Mouse (Mus musculus): Measurements from ENCODE around the gene Amph.
A peak's percentile ranks its signal among the peaks of the same experiment; 100 is the strongest.
"Not testable (repeated sequence)": the region's sequence is repeated elsewhere in the genome, so short reads cannot be mapped to it uniquely, and the experiment has no call there.

Gene Amph

DNA sequence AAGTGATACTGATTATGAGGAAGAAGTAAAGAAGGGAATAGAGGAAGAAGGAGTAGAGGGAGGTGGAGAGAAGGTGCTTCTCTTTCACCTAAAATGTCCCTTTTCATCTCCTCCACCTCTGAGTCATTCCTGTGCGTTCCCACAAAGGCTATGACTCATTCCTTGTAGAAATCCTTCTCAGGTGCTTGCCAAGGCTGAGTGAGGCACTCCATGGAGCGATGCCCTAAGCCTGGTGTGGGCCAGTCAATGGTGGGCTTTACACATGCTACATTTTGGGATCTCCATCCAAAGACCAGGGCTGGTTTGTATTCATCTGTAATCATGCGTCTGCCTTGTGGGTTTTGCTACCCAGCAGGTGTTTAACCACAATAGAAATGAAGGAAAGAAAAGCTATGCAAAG is 78.9 kb downstream of the Amph start:
- DNase-seq, result peak; percentile 43

DNA sequence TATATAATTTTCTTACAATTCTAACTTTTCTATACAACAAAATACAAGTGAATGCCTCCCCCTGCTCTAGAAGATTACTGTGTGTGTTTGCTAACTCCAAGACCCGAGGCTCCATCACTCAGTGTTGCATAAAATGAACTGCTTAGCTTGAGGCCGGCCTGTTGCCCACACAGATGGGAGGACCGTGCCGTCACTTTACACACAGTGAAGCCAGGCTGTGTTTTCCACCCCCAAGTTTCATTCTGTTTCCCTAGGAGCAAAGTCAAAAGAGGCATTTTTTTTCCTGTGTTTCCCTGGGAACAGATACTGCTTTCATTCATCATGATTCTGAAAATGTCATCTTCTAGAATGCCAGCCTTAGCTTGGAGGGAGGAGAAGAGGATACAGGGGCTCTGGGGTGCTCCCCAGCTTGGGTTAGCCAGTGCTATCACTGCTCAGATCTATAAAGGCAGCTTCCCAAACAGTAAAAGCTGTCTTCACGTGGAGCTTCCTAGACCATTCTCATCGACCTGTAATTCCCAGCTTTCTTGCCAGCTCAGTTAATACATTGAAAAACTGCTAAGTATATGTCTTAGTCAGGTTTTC is 79.9 kb downstream of the Amph start:
- peak; percentile 54 for DNase-seq

DNA sequence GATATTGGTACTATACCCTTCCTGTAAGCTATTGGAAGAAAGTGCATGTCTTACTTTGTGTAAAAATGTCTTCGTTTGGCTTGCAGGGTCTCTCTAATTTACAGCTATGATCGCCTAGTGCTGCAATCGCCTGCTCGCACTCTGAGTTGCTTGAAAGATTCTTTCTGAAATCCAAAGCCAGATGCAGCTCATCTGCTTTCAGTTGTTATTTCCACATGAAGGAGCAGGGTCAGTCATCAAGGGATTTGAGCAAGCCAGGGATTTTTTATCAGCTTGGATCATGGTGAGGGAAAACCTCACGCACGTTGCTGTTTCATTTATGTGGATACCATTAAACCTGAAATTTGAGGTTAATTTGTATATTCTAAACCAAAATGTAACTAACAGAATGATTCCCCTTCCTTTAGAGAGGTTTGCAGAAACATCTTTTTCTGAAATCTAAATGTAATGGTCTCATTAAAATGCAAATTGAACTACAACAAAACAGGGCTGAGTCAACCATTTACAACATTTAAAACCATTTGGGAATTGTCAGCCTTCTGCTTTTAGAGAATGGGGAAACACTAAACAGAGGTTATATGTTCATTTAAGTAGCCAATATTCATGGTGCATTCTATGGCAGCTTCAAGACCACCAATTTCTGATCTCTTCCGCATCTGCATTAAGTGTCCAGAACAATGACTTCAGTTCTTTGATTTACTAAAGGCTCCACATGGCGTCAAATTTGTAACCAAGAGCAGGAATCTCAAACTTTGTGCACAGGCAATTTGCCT is 84.1 kb downstream of the Amph start:
- no peak for DNase-seq

DNA sequence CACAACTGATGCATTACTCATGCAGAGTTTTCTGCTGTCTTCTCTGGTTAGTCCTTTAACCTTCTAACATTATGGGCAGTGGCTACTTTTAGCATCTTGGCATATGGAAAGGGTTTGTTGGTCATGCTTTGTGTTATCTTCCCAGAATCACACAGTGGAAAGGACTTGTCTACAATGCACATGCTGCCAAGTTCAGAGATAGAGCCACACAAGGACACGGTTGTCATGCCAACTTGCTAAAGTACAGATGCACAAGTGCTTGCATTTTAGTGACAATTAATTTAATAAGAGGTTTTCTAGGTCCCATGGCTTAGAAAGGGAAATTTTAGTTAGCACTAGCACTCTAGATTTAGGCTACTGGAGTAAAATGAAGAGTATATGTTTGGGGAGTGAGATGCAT is 104.1 kb downstream of the Amph start:
- no peak for DNase-seq

DNA sequence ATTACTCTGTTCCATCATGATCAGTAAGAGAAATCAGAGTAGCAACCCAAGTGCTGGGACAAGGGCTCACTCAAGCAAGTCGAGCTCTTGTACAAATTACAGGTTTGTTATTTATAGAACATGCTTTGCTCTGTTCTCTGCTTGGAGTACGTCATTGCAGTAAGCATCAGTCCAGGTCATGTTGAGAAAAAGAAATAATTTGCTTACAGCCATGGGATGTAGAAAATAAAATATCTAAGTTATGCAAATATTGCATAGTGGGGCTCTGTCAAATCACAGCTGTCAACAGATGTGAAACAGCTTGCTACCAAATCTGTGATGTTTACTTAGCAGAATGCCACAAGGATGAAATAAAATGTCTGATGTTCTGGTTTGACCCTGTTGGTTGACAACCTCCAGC is 106.5 kb downstream of the Amph start:
- no peak for DNase-seq

DNA sequence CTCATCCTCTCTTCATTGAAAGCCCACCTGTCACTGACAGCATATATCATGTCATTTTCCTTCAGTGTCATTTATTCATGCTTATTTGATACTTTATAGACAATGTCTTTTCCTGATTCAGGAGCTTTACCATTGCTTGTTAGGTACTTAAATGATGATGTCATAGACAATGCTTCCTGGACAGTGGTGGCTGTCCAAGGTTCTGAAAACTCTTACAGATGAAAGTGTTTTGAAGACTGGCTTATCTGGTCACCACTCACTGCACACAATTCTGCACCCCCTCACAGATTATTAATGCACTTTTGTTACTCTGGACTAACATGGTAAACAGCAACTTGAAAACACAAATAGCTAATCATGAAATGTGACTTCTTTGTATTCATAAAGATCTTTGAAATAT is 124.3 kb downstream of the Amph start:
- no peak for DNase-seq

DNA sequence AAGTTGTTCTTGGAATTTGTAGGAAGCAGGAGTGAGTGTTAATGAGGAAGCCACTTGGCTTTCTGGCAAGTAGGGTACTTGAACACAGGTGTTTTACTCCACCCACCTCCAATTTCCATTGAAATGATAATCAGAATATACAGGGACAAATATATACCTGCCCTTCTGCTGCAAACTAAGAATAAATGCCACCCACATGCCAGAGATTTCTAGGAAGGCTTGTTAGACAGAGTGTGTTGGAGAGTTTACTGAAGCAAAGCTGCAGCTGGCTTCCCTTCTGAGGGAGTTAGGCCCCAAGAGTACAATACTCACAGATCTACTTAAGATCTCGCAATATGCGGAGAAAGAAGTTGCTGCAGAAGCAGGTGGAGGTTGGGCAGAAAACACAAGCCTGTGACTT is 129.4 kb downstream of the Amph start:
- DNase-seq, result no peak

DNA sequence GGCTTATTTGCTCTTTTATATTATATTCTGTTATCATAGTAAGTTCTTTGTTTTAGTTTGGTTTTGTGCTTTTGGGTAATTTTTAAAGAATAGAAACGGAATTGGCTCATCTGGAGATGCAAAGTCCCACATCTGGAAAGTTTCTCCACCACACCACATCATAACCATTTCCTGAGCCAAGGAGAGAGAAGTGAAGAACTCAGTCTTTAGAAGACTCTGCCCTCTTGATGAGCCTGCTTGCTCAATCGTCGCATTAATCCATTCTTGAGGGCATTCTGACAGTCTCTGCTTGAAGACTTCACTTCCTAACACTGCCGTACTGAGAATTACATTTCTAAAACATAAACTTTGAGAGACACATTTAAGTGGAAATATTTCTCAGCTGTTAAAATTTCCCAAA is 133.9 kb downstream of the Amph start:
- no peak for DNase-seq

DNA sequence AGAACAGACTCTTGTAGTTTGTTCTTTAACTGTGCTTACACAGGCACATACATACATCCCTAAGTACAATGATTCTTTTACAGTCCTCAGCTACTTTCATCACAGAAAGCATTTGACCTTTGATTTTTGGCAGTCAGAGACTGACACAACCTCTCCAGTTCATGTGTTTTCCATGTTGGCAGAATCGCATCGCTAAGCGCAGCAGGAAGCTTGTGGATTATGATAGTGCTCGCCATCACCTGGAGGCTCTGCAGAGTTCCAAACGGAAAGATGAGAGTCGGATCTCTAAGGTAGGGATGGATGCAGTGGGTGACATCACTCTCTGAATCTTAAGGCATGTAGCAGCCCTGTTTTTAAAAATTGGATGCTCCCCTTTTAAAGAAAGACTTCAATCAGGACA is 146.6 kb downstream of the Amph start:
- peak; percentile 22 for DNase-seq

DNA sequence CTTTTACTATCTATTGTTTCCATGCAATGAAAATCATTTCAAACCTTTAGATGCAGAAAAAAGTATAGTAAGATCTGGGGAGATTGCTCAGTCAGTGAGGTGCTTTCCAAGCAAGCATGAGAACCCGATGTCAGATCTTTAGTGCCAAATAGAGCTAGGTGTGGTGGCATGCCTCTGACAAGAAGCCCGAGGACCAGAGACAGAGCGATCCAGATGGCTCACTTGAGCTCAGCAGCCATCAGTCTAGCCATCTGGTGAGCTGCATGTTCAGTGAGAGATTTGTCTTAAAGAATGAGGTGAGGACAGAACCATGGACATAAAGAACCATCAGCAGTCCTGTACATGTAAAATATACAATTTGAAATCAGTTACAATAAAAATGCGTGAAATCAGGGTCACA is 149.1 kb downstream of the Amph start:
- peak; percentile 61 for DNase-seq

DNA sequence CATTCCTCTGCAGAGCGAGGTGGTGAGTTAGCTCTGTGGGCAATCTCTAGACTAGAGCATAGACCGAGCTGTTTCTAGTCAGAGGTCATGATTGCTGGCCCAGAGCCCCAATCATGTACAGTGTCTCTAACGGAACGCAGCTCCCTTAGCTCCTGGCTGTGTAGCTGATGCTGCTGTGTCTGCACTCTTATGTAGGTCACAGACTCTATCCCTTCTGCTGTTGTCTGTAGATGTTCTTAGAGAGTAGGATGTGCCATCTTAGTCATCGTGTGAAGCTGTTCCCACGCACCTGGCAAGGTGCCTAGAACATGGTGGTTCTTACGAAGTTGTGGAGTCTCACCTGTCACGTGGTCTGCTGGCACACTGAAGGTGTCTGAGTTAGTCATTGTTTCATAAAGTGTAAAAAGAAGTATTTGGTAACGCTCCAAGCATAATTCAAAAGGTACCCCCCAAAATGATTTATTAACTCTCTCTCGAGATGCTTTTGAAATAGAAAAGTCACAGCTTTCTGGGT is 153.9 kb downstream of the Amph start:
- peak; percentile 12 for DNase-seq

DNA sequence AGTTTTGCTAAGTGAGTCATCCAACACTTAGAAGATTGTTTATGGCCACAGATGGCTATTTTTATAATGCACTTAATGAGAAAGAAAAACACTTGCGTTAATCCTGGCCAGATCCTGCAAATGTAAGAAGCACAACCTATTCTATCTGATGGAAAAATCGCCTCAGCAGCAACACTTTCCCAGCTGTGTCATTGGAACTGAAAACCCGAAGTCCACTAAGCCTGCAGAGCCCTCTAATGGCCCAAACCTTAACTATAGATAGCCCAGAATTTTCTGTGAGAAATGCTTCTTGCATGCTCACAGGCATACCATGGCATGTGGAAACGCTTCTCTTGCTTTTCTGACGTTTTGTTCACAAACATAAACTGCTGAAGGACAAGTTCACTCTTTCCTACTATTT is 158.4 kb downstream of the Amph start:
- DNase-seq, result peak; percentile 16

DNA sequence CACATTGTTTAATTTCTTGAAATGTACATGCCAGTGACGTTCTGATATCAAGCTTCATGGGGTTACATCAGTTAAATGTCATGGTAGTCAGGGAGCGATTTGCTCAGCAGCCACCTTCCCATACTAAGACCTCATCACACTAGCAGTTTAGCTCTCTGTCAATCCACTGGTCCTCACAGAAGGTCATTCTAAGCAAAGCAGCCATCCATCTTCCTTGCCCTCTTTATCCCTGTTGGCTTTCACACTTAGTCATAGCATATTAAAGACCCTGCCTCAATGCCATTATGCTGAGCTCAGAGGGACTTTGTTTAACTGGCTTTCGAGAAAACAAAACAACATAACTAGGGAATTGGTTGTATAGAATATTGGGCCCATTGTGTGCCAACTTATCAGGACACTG is 161.3 kb downstream of the Amph start:
- DNase-seq, result no peak

DNA sequence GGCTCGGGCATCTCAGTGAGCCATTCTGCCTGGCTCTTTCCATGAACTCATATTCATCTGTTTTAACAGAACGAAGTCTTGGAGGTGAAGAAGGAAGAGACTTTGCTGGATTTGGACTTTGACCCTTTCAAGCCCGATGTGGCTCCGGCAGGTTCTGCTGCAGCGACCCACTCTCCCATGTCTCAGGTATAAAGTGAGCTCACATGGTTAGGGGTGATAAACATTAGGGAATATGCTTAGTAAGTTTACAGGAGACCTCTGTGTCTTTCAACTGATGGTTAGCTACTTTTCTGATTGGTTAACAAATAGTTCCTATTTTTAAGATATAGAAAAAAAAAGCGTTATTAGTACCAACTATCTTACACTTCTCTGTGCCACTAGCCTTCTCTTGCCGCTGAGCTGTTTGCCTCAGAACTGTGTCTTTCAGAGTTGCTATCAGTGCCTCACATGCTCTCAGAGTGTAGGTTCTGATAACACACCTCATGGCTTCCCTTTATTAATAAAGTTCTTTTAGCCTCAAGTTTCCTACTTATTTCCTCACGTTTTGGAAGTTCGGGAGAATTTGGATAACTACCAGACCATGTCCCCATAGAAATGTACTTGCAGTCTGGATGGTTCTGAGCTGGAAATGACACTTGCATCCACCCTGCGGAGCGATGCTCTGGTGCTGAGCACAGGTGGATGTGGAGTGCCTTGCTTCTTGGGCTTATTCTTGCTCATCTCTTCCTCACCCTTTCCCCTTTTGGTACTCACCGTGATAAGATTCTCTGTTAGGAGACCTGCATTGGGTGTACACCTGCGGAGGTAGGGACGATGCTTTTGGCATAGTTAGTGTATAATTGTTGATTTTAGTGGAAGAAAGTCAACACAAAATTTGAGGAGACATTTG is 165.3 kb downstream of the Amph start:
- no peak for DNase-seq

DNA sequence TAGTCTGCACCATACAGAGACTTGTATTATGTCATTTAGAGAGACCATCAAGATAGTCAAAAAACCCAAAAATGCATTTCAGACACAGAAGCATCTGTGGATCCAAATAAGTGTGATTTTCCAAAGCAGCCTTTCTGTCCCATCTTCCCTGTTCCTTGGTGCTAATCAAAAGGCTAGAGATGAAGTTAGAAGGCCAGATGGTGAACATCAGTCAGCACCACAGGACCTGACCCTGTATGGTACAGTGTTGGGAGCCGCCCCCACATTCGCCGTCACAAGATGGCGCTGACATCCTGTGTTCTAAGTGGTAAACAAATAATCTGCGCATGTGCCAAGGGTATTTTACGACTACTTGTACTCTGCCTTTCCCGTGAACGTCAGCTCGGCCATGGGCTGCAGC is 166.8 kb downstream of the Amph start:
- DNase-seq, result not testable (repeated sequence)

DNA sequence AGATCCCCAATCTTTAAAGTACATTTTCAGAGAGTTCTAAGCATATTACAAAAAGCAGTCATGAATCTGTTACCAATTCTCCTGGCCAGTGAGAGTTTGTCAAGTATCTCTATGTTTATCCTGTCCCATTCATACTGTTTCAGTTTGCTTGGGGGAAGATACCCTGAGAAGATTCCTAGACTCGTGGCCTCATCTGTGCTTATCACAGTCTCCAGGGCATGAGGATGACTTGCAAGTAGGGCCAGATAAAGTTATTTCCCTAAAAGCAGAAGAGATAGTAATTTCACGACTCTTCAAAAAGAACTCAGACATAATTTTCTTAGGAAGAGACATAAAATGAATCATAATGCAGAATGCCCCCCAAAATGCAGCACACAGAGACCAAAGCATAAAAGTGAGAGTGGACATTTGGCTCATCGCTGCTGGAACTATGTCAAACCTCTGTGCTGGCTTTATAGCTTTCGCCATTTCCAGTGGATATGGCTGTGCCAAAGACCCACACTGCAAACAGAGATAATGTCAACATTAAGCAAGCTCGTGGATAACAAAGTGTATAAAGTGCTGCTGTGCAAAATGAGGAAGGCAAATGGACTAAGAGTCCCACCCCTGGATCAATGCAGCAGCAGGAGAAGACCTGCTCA is 179.0 kb downstream of the Amph start:
- no peak for DNase-seq

DNA sequence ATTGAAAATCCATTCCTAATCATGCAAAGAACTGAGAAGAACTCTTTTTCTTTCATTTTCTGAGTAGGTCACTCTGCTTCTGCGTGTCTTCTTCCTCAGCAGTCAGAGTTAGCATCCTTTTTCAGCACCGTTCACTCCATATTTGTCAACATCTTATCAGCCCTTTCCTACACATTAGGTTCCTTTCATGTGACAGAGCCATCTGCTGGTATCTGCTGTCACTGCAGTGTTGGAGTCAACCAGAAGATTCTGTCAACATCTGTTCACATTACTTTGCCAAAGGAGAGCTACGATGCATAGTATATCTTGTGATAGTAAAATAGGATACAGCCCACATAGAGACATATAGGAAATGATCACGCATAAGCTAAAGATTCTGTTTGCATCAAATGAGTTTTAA is 185.8 kb downstream of the Amph start:
- DNase-seq, result peak; percentile 34

DNA sequence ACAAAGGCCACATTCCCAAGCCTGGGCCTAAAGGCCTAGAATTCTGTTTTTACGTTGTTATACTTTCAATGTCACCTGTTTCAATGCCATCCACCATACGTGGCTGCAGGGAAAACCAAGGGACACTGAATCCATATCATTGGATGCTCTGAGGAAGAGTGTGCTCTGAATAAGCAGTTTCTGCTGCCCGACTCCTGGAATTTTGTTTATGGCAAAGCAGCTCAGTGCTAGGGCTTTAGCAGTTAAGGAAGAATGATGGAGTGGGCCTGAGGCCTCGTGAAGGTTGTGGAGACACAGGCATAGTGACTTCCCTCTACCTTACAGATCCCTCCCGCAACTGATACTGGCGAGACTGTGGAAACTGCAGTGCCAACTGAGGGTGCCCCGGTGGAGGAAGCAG is 189.2 kb downstream of the Amph start:
- DNase-seq, result no peak

DNA sequence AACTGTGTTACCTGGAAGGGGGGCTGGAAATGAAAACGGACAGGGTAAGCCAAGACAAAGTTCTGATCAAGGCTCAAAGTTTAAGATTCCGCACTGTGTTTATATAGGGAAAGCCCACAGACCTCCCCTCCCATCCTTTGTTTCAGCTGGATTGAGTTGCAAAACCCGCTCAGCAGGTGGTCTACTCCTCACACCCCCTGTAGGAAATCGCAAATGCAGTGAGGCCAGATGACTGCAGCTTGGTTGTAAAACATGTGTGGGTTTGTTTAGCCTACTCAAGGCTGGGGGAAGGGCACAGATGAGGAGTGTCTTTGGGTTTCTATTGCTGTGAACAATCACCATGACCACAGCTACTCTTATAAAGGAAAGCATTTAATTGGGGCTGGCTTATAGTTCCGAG is 189.9 kb downstream of the Amph start:
- DNase-seq, result no peak

DNA sequence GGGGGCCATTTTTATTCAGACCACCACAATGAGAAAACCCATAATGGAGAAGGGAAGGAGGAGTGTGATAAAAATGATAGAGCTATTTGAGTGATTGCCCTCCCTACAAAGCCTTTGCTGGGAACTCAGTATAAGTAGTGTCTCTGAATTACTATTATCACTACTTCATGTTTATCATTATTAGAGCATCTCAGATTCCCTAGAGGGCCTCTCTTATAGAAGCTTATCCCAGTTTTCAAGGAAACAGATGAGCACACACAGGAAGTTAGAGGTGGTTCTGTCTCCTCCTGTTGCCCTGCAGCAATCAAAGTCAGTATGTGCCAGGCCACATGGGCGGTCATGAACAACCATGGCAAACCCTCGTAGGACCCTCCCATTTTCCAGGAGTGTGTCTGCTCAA is 190.5 kb downstream of the Amph start:
- DNase-seq, result no peak

DNA sequence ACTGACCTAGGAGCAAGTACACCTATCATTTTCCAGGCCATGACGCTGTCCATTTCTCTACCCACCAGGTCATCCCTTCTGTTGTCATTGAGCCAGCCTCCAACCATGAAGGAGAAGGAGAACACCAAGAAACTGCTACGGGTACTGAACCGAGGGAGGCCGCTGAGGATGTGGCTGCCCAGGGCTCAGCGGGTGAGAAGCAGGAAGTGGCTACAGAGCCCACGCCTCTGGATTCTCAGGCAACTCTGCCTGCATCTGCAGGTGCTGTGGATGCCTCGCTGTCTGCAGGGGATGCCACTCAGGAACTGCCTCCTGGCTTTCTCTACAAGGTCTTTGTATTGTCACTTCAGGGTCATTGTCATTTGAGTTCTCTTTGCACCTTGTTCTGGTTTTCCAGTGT is 191.1 kb downstream of the Amph start:
- DNase-seq, result no peak

DNA sequence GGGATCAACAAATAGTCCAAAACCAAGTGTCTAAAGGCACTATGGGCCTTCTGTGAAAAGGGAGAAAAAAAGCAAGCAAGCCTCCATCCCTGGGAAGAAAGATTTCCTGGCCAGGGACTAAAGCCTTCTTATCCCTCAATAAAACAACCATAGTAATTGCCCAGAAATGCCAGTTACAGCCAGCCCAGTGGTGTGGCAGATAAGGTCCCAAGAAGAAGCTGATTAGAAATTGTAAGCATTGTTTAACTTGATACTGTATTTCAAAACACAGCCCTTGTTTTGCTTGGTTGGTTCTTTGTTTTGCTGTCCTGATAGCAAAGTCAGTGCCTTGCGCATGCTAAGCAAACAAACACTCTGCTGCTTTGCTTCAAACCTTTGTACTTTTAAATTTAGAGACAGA is 191.8 kb downstream of the Amph start:
- DNase-seq, result no peak

DNA sequence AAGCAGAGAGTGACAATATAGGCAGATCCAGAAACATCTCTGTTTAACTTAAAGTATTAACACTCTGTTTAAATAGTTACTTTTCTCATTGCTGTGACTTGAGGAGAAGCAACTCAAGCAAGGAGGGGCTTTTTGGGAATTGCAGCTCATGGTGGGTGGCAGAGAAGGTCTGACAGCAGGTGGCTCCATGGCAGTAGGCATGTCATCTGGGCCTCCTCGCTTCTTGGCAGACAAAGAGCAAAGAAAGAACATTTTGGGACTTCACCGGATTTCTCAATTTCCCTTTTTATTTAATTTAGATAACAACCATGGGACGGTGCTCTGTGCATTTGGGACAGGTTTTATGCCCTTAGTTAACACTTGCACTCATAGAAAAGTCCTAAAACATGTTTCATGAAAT is 195.8 kb downstream of the Amph start:
- no peak for DNase-seq

Data from cerebellum, adult 11 months (tissue).